Mouse (Mus musculus): ENCODE measurements around the gene Nin. TPM values are rescaled to one million over a fixed set of nuclear protein-coding genes. Genes with fewer than 3 reads are reported as not detected.

Nin gene
- total RNA-seq, 2 experiments from 2014 or later, result 61.9 to 79.5 TPM

DNA sequence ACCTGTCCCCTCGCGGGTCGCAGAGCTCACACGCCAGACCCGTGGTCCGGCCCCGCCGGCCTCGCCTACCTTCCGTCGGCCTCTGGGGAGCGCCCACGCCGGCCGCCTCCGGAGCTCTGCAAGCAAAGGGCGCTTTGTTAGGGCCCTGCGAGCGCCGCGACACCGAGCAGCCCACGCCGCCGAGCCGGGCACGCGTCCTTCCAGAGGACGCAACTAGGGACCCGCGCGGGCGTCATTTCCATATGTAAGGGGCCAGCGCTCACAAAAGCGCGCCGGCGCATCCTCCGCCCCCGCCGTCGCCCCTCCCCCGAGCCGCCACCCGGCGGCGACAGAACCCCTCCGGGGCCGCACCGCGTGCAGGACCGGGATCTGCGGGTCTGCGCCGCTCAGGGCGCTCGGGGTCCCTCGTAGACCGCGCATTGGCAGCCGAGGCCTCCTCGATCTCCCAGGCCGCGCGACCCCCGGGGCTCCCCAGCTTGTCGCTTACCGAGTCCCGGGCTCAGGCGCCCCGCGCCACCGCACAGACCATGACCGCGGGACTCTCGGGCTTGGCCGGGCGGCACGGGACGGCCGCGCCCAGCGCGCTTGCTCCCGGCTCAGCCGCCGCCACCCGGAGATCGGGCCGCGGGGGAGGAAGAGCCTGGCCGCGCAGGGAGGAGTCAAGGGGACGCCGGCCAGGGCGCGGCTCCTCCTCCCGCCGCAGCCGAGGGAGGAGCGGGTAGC is 2.0 kb downstream of the Nin start:
- Histone ChIP-seq H3K27ac (peak overlapping the region; percentile 97), H3K4me3 (peak overlapping the region; percentile 73)
- DNase-seq (ENCODE audit: low spot score in 2 of 2), result peak; percentile 40 to 57
- TF ChIP-seq CTCF (conservative IDR thresholded peaks at IDR 0.05), result peak; percentile 31; the same call in 1 of the 2 replicates

DNA sequence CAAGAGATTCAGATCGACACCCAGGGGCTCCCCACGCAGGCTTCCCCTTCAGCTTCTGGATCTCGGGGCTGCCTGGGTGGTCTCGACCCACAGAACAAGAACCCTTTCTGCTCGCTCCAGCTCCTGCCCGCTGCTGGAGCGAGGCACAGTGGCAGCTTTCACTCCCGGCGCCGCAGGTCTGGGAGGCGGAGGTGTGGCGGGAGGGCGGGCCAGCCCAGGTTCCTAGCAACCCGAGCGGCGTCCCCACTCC is 2.5 kb downstream of the Nin start:
- peak overlapping the region; percentile 97 for H3K27ac ChIP-seq
- no peak for DNase-seq (ENCODE audit: low spot score in 2 of 2)

GRCm38 (mm10) chr12:70110375-70111116 is 3.0 kb downstream of the Nin start:
- no peak for TF ChIP-seq CTCF (conservative IDR thresholded peaks at IDR 0.05)
- DNase-seq (ENCODE audit: low spot score in 2 of 2), result peak in 1 of 2 experiments; percentile 41
- Histone ChIP-seq H3K4me3 (peak overlapping the region; percentile 73), H3K27ac (peak overlapping the region; percentile 97)

More for the DNA sequence above, 2.5 kb downstream of the Nin start:
- no peak for TF ChIP-seq CTCF (conservative IDR thresholded peaks at IDR 0.05)
- peak overlapping the region; percentile 73 for H3K4me3 ChIP-seq

DNA sequence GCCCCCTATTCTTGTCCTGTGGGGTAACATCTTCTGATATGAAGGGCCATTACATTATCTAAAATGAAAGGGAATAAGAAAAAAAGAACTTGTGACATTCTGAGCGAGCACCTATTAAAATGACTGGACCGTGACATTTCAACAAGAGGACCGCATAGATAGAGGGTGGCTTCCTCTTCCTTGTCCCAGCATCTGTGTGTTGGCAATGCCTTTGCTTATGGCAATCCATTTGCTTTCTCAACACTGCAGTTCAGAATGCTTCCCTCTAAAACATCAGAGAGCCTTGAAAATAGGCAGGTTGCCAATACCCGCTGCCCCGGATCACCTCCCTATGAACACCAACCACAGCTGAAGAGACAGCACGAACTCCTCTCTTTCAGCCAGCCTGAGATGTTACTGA is 3.6 kb downstream of the Nin start:
- Histone ChIP-seq H3K4me3 (peak overlapping the region; percentile 73), H3K27ac (peak overlapping the region; percentile 97)
- TF ChIP-seq CTCF (conservative IDR thresholded peaks at IDR 0.05), result no peak
- DNase-seq (ENCODE audit: low spot score in 2 of 2), result no peak

- no peak for DNase-seq (ENCODE audit: low spot score in 2 of 2)
- H3K27ac ChIP-seq, result peak overlapping the region; percentile 23; the same call in 1 of the 2 replicates
- no peak overlapping the region; the same call in none of the 2 replicates for H3K4me3 ChIP-seq
- no peak for TF ChIP-seq CTCF (conservative IDR thresholded peaks at IDR 0.05)
Measured at GRCm38 (mm10) chr12:70108104-70108503, 5.4 kb downstream of the Nin start.

DNA sequence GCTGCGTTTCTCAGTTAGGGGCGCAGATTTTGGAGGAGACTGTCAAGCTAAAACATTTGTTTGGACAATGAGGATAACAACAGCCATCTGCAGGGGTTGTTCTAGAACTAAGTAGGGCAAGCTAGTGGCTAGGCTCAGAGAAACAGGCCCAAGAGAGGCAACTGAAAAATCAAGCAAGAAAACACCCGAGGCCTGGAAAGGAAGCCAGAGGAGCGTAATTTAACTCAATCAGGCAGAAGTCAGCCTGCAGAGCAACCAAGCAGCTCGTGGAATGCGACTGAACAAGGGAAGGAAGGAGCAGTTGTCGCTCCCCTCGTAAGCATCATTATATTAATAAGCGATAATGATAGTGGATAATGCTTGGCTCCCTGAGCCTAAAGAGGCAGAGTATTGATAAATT is 7.0 kb downstream of the Nin start:
- Histone ChIP-seq H3K4me3 (peak overlapping the region; percentile 4; the same call in 1 of the 2 replicates), H3K27ac (peak overlapping the region; percentile 60)
- no peak for DNase-seq (ENCODE audit: low spot score in 2 of 2)
- TF ChIP-seq CTCF (conservative IDR thresholded peaks at IDR 0.05), result no peak

DNA sequence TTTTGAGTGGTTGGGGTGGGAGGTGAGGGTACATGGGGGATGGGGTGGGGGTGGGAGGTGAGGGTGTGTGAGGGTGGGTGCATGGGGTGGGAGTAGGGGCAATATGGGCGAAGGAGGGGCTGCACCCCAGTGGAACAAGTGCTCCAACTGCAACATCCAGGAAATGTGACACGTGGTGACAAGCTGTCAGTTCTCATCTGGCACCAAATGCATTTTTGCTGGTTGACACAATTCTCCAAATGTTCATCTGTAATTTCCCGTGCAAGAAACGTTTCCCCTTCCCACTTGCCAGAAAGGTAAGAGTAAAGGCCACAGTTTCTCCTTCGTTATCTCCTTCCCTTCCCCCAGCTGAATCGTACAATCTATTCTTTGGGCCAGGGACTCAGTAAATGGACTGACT is 7.6 kb downstream of the Nin start:
- Histone ChIP-seq H3K4me3 (peak overlapping the region; percentile 18; the same call in 1 of the 2 replicates), H3K27ac (peak overlapping the region; percentile 60)
- DNase-seq (ENCODE audit: low spot score in 2 of 2), result peak in 1 of 2 experiments; percentile 32
- no peak for TF ChIP-seq CTCF (conservative IDR thresholded peaks at IDR 0.05)

- H3K27ac ChIP-seq, result no peak overlapping the region
- no peak for TF ChIP-seq CTCF (conservative IDR thresholded peaks at IDR 0.05)
- H3K4me3 ChIP-seq, result no peak overlapping the region
- DNase-seq (ENCODE audit: low spot score in 2 of 2), result no peak
Measured at GRCm38 (mm10) chr12:70104776-70105420, 8.6 kb downstream of the Nin start.

DNA sequence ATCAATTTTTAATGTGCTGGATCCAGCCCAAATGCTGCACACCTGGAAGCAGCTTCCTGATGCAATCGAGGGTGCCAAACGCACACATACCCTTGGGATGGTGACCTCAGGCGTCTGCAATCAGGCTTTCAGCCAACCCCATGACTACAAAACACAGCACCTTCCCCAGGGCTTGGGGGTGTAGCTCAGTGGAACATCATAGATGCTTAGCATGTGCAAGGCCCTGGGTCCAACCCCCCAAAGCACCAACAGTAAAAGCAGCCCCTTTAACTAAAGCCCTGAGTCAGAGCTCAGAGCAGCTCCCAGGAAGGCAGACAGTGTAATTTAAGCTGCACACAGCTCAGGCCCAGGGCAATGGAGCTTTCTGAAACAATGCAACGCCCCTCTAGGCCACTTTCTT is 9.3 kb downstream of the Nin start:
- Histone ChIP-seq H3K27ac (no peak overlapping the region; the same call in 1 of the 2 replicates), H3K4me3 (no peak overlapping the region)
- no peak for TF ChIP-seq CTCF (conservative IDR thresholded peaks at IDR 0.05)
- DNase-seq (ENCODE audit: low spot score in 2 of 2), result no peak

DNA sequence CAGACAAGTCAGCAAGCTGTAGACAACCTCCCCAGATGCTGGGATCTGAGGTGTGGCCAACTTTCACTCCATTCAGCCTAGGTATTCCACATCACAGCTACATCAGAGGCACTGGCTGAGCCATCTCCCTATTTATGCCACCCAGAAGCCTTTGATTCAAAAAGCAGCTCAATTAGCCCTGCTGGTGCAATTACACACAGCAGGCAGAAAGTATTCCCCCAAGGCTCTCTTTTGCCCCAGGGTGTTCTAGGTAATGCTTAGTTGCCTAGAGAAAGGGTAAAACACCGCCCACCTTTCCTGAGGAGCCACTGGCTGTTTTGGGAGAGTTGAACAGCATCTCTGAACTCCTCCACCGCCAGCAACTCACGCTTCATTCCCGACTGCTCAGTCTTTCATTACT is 10.3 kb downstream of the Nin start:
- DNase-seq (ENCODE audit: low spot score in 2 of 2), result no peak
- peak; percentile 37; the same call in 1 of the 2 replicates for TF ChIP-seq CTCF (conservative IDR thresholded peaks at IDR 0.05)
- no peak overlapping the region for H3K27ac ChIP-seq
- H3K4me3 ChIP-seq, result no peak overlapping the region

DNA sequence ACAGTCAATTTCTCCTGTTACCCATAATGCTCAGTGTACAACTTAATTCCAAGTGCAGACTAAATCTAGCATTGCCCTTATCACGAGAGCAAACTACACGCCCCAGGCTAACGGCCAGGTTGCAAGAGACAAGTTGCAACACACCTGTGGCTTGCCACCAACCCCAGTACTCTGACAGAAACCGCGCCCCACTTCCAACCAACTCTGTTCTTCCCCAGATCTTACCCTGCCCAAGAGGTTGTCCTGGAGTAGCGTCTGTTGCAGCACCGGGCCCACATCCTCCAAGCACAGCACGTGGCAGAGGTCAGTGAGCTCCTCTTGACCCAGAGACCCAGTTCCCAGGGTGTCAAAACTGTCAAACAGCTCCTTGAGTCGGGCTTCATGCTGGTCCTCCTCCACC is 11.1 kb downstream of the Nin start:
- DNase-seq (ENCODE audit: low spot score in 2 of 2), result no peak
- H3K4me3 ChIP-seq, result no peak overlapping the region
- H3K27ac ChIP-seq, result no peak overlapping the region
- no peak for TF ChIP-seq CTCF (conservative IDR thresholded peaks at IDR 0.05)

- H3K4me3 ChIP-seq, result no peak overlapping the region
- H3K27ac ChIP-seq, result no peak overlapping the region
- TF ChIP-seq CTCF (conservative IDR thresholded peaks at IDR 0.05), result no peak
- no peak for DNase-seq (ENCODE audit: low spot score in 2 of 2)
Measured at GRCm38 (mm10) chr12:70101823-70102222, 11.7 kb downstream of the Nin start.

GRCm38 (mm10) chr12:70097901-70098300 is 15.6 kb downstream of the Nin start:
- DNase-seq (ENCODE audit: low spot score in 2 of 2), result no peak
- H3K27ac ChIP-seq, result no peak overlapping the region
- TF ChIP-seq CTCF (conservative IDR thresholded peaks at IDR 0.05), result no peak
- no peak overlapping the region for H3K4me3 ChIP-seq
